Comparison of ENCODE assay signal across 11 mouse cellular contexts in the genomic region with DNA sequence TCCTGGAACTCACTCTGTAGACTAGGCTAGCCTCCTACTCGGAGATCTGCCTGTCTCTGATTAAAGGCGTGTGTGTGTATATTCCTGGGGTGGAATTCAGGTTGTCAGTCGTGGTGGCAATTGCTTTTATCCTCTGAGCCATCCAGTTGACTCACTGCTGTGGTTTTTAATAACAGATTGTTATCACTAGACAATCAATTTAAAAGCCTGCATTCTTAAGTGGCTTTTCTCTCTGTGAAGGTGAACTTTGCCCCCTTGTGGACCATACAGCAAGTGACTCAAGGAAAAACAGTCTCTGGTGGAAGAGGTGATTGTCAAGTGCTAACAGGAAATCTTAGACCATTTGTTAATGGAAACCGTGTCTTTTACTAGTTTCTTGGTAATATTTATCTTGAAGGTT. TPM values are rescaled to one million over a fixed set of nuclear protein-coding genes. Genes with fewer than 3 reads are reported as not detected.
DNase-seq lines count a peak whose midpoint lies in the region; ATAC-seq and TF ChIP-seq lines count a peak whose summit lies in the region.
"Had no signal": no experiment of that assay in that cellular context is flagged by ENCODE, and none has a peak within 500 bp of the region (broad histone marks: within the 10 kb centered on the region; RNA-seq: fewer than 3 reads in every experiment).

No protein-coding gene starts in this region.

- H3K4me1 ChIP-seq in forebrain, embryonic 11.5 days (replicated peaks; ENCODE audit: control insufficient read depth, insufficient read depth, low read length): no peaks in the 10 kb centered on the region
- H3K4me1 ChIP-seq: hindbrain, embryonic 10.5 days had no signal

- no peak overlapping the region for H3K4me2 ChIP-seq in forebrain, embryonic 11.5 days (ENCODE audit: low read depth, low read length, severe bottlenecking)
- H3K4me2 ChIP-seq: lung, embryonic 15.5 days had no signal

- DNase-seq in layer of hippocampus, adult 2 months (ENCODE audit: low spot score in 2 of 2): no peak
- no peak for DNase-seq in layer of hippocampus, postnatal 36 days
- peak; percentile 29 for DNase-seq in ZHBTc4 (ENCODE audit: low read depth, low spot score)
- no peak for DNase-seq in spleen, postnatal 4 days (ENCODE audit: low spot score in 2 of 2)
- no peak for DNase-seq in forebrain, embryonic 11.5 days (ENCODE audit: low spot score)
- DNase-seq: gastrocnemius, postnatal 36 days had no signal

- 85% methylated on average over 4 of the region's 4 CpGs for WGBS in forebrain, embryonic 11.5 days

- H3K9ac ChIP-seq in forebrain, embryonic 11.5 days (ENCODE audit: low read length): no peak overlapping the region
- H3K9ac ChIP-seq: lung, embryonic 15.5 days had no signal

- peak; percentile 51 for TF ChIP-seq CTCF in layer of hippocampus, adult 2 months (conservative IDR thresholded peaks at IDR 0.05)

- peak; percentile 71 for ATAC-seq in CD4-positive, CD25-positive, alpha-beta regulatory T cell, adult 4 months
- peak; percentile 58 for ATAC-seq in megakaryocyte-erythroid progenitor cell, adult 5-6 weeks (replicated peaks; ENCODE audit: low FRiP score, low TSS enrichment, poor library complexity, severe bottlenecking)
- no peak for ATAC-seq in forebrain, embryonic 11.5 days (replicated peaks; ENCODE audit: low FRiP score)

- H3K36me3 ChIP-seq in forebrain, embryonic 11.5 days (ENCODE audit: control insufficient read depth, insufficient read depth, low read length): peaks cover 3% of the 10 kb centered on the region; the same call in 1 of the 2 replicates

- H3K27me3 ChIP-seq in forebrain, embryonic 11.5 days (ENCODE audit: control insufficient read depth, insufficient read depth, low read length): no peaks in the 10 kb centered on the region
- H3K27me3 ChIP-seq: lung, embryonic 15.5 days had no signal

- no peak overlapping the region for H3K27ac ChIP-seq in layer of hippocampus, adult 2 months
- H3K27ac ChIP-seq in forebrain, embryonic 11.5 days (ENCODE audit: low read depth, low read length): no peak overlapping the region
- H3K27ac ChIP-seq: hindbrain, embryonic 10.5 days; lung, embryonic 15.5 days had no signal

- no peak overlapping the region for H3K4me3 ChIP-seq in layer of hippocampus, adult 2 months
- H3K4me3 ChIP-seq in forebrain, embryonic 11.5 days (ENCODE audit: low read depth, low read length): no peak overlapping the region
- H3K4me3 ChIP-seq: hindbrain, embryonic 10.5 days; lung, embryonic 15.5 days; myocyte had no signal

- H3K9me3 ChIP-seq in forebrain, embryonic 11.5 days (ENCODE audit: control insufficient read depth, low read length): no peaks in the 10 kb centered on the region
- H3K9me3 ChIP-seq: hindbrain, embryonic 10.5 days; lung, embryonic 15.5 days had no signal

RNA-seq across cellular contexts. Expression of gene Nufip1, which starts 8.3 kb away (rescaled TPM):
- total RNA-seq in layer of hippocampus, adult 2 months (2021): 1 to 10 TPM; 9.7 to 9.9 TPM
- total RNA-seq in layer of hippocampus, postnatal 36 days (2021): 1 to 10 TPM; 8.1 to 9.1 TPM
- 1 to 10 TPM; 6.6 to 8.6 TPM for polyA plus RNA-seq in CD4-positive, CD25-positive, alpha-beta regulatory T cell, adult 4 months (2017; shearing (Covaris generic))
- total RNA-seq in megakaryocyte-erythroid progenitor cell, adult 5-6 weeks (2014; fragmentation: Nextera tagmentation): 13.3 and 15.0 TPM in 2 replicates
- 29.6 and 38.1 TPM in 2 replicates for total RNA-seq in megakaryocyte-erythroid progenitor cell, adult 5-6 weeks (2017)
- 17.8 and 19.2 TPM in 2 replicates for polyA plus RNA-seq in forebrain, embryonic 11.5 days (2014; fragmentation: Nextera tagmentation; extraction: Ambion mirVana)

RNA-seq across cellular contexts. Expression of gene Gpalpp1, which starts 8.4 kb away (rescaled TPM):
- 10 to 100 TPM; 25.2 to 25.7 TPM for total RNA-seq in layer of hippocampus, adult 2 months (2021)
- total RNA-seq in layer of hippocampus, postnatal 36 days (2021): 10 to 100 TPM; 24.3 to 24.6 TPM
- polyA plus RNA-seq in CD4-positive, CD25-positive, alpha-beta regulatory T cell, adult 4 months (2017; shearing (Covaris generic)): 10 to 100 TPM; 10.7 to 13.2 TPM
- 20.1 and 27.5 TPM in 2 replicates for total RNA-seq in megakaryocyte-erythroid progenitor cell, adult 5-6 weeks (2014; fragmentation: Nextera tagmentation)
- 37.5 and 41.0 TPM in 2 replicates for total RNA-seq in megakaryocyte-erythroid progenitor cell, adult 5-6 weeks (2017)
- polyA plus RNA-seq in forebrain, embryonic 11.5 days (2014; fragmentation: Nextera tagmentation; extraction: Ambion mirVana): 20.3 and 20.5 TPM in 2 replicates
